9 mouse cellular contexts compared by ENCODE assay signal in the genomic region with DNA sequence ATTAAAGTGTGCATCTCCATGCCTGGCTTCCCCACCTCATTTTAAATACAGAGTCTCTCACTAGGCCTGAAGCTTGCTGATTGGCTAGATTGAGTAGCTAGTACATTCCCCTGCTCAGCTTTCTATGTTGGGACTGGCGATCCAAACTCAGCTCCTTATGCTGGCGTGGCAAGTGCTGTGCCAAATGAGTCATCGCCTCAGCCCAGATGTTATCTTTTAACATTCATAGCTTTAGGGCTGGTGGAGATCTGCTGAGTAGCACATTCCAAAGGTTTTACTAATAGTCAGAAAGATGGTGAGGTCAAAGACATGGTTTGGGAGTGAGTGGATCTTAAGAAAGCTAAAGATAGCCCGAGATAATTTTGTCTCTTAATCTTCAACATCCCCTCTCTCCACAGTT. TPM values are rescaled to one million over a fixed set of nuclear protein-coding genes. Genes with fewer than 3 reads are reported as not detected.
A peak's percentile ranks its signal among the peaks of the same experiment; 100 is the strongest.
DNase-seq lines count a peak whose midpoint lies in the region; ATAC-seq and TF ChIP-seq lines count a peak whose summit lies in the region.
"Had no signal": no experiment of that assay in that cellular context is flagged by ENCODE, and none has a peak within 500 bp of the region (broad histone marks: within the 10 kb centered on the region; RNA-seq: fewer than 3 reads in every experiment).

No protein-coding gene starts in this region.

- no peak for DNase-seq in CH12.LX (ENCODE audit: extremely low read depth)
- DNase-seq in adrenal gland, postnatal 25 days: peak; percentile 55
- DNase-seq in lung, embryonic 14.5 days: peak; percentile 73
- DNase-seq in cerebellum, postnatal 25 days: no peak
- DNase-seq in right cerebral cortex, postnatal 36 days (ENCODE audit: low spot score in 2 of 2): no peak
- DNase-seq in forebrain, postnatal 0 days: no peak
- no peak for DNase-seq in spleen, postnatal 4 days (ENCODE audit: low spot score in 2 of 2)

- no peak overlapping the region for H3K4me3 ChIP-seq in CH12.LX (replicated peaks in 1 of 3; ENCODE audit: low read depth in 2 of 3, low read length in 2 of 3, poor library complexity in 1 of 3)
- no peak overlapping the region for H3K4me3 ChIP-seq in heart, embryonic 13.5 days
- no peak overlapping the region for H3K4me3 ChIP-seq in lung, embryonic 14.5 days (ENCODE audit: low read depth, low read length)
- no peak overlapping the region for H3K4me3 ChIP-seq in forebrain, postnatal 0 days (ENCODE audit: low read depth, low read length)
- H3K4me3 ChIP-seq: limb, embryonic 12.5 days had no signal

- 14% methylated on average over 4 of the region's 4 CpGs for WGBS in heart, embryonic 13.5 days
- WGBS in lung, embryonic 14.5 days: 22% methylated on average over 4 of the region's 4 CpGs
- WGBS in forebrain, postnatal 0 days: 78% methylated on average over 4 of the region's 4 CpGs

- no peaks in the 10 kb centered on the region for H3K79me2 ChIP-seq in CH12.LX (replicated peaks; ENCODE audit: control insufficient read depth, extremely low read depth, insufficient read depth, poor library complexity, severe bottlenecking)

- no peak for TF ChIP-seq EP300 in CH12.LX (IDR thresholded peaks at IDR 0.05; ENCODE audit: low read length)

- TF ChIP-seq POLR2A in CH12.LX (IDR thresholded peaks at IDR 0.05; ENCODE audit: low read depth, low read length): no peak

- ATAC-seq in heart, embryonic 13.5 days (ENCODE audit: extremely low read depth, insufficient number of reproducible peaks, low FRiP score, low TSS enrichment): peak; percentile 67; the same call in 1 of the 2 replicates
- peak; percentile 87 for ATAC-seq in lung, embryonic 14.5 days (ENCODE audit: insufficient read depth)
- ATAC-seq in forebrain, postnatal 0 days: no peak

- no peak overlapping the region for H3K27ac ChIP-seq in CH12.LX (ENCODE audit: insufficient read depth, low read depth)
- peak overlapping the region; percentile 46 for H3K27ac ChIP-seq in heart, embryonic 13.5 days (replicated peaks)
- H3K27ac ChIP-seq in lung, embryonic 14.5 days (ENCODE audit: low read depth): peak overlapping the region; percentile 46; the same call in 1 of the 2 replicates
- no peak overlapping the region for H3K27ac ChIP-seq in forebrain, postnatal 0 days (ENCODE audit: low read depth, low read length)
- H3K27ac ChIP-seq: limb, embryonic 12.5 days had no signal

- no peaks in the 10 kb centered on the region for H3K9me3 ChIP-seq in CH12.LX (replicated peaks; ENCODE audit: low read length)
- H3K9me3 ChIP-seq in heart, embryonic 13.5 days: no peaks in the 10 kb centered on the region
- no peaks in the 10 kb centered on the region for H3K9me3 ChIP-seq in lung, embryonic 14.5 days (ENCODE audit: low read depth, low read length)
- no peaks in the 10 kb centered on the region for H3K9me3 ChIP-seq in forebrain, postnatal 0 days (ENCODE audit: low read length)
- H3K9me3 ChIP-seq: limb, embryonic 12.5 days had no signal

- TF ChIP-seq RAD21 in CH12.LX (IDR thresholded peaks at IDR 0.05; ENCODE audit: low read depth, low read length): no peak

- no peak overlapping the region; the same call in 1 of the 2 replicates for H3K4me2 ChIP-seq in CH12.LX (ENCODE audit: insufficient read depth, low read depth, poor library complexity, severe bottlenecking)
- H3K4me2 ChIP-seq in heart, embryonic 13.5 days: no peak overlapping the region
- H3K4me2 ChIP-seq in lung, embryonic 14.5 days: no peak overlapping the region
- no peak overlapping the region for H3K4me2 ChIP-seq in forebrain, postnatal 0 days (ENCODE audit: low read depth)
- H3K4me2 ChIP-seq: limb, embryonic 12.5 days had no signal

- H3K36me3 ChIP-seq in CH12.LX (replicated peaks in 1 of 2; ENCODE audit: control insufficient read depth in 1 of 2, insufficient read depth in 1 of 2, low read length in 1 of 2): no peaks in the 10 kb centered on the region
- peaks cover 32% of the 10 kb centered on the region for H3K36me3 ChIP-seq in heart, embryonic 13.5 days
- H3K36me3 ChIP-seq in lung, embryonic 14.5 days (ENCODE audit: insufficient read depth): 0 out of 2 replicates have a peak, but pooled peaks cover 4% of the 10 kb centered on the region
- H3K36me3 ChIP-seq in forebrain, postnatal 0 days (ENCODE audit: insufficient read depth): no peaks in the 10 kb centered on the region

- H3K4me1 ChIP-seq in CH12.LX (ENCODE audit: control insufficient read depth in 1 of 2, insufficient read depth in 2 of 2): peaks cover 5 to 15% of the 10 kb centered on the region in 2 experiments
- H3K4me1 ChIP-seq in heart, embryonic 13.5 days: peaks cover 27% of the 10 kb centered on the region
- H3K4me1 ChIP-seq in lung, embryonic 14.5 days (ENCODE audit: insufficient read depth): no peaks in the 10 kb centered on the region
- no peaks in the 10 kb centered on the region for H3K4me1 ChIP-seq in forebrain, postnatal 0 days (ENCODE audit: insufficient read depth)
- H3K4me1 ChIP-seq: limb, embryonic 12.5 days had no signal

- no peaks in the 10 kb centered on the region for H3K27me3 ChIP-seq in CH12.LX (replicated peaks)
- H3K27me3 ChIP-seq in heart, embryonic 13.5 days (replicated peaks): no peaks in the 10 kb centered on the region
- H3K27me3 ChIP-seq in lung, embryonic 14.5 days (ENCODE audit: insufficient read depth, low read length): no peaks in the 10 kb centered on the region
- H3K27me3 ChIP-seq in forebrain, postnatal 0 days (ENCODE audit: insufficient read depth, low read length): no peaks in the 10 kb centered on the region
- H3K27me3 ChIP-seq: limb, embryonic 12.5 days had no signal

- in situ Hi-C loops in CH12.LX (cut with MboI; ENCODE audit: low pct_ligation_motif_present, low pct_unique_long_range_greater_than_20kb, low sequenced_read_pairs): no loop called here

- no peak for TF ChIP-seq CTCF in CH12.LX (conservative IDR thresholded peaks at IDR 0.05 in 1 of 2, IDR thresholded peaks at IDR 0.05 in 1 of 2; ENCODE audit: low read depth in 2 of 2, low read length in 2 of 2)
- no peak for TF ChIP-seq CTCF in lung, embryonic 14.5 days (IDR thresholded peaks at IDR 0.05; ENCODE audit: low read depth)
- no peak for TF ChIP-seq CTCF in forebrain, postnatal 0 days (IDR thresholded peaks at IDR 0.05; ENCODE audit: low read depth)

- dilution Hi-C loops in CH12.LX (cut with MboI; ENCODE audit: extremely low pct_ligation_motif_present, extremely low pct_unique_long_range_greater_than_20kb, low sequenced_read_pairs): no loop called here

- no peak overlapping the region for H3K9ac ChIP-seq in CH12.LX (ENCODE audit: insufficient read depth, low read depth)
- no peak overlapping the region for H3K9ac ChIP-seq in heart, embryonic 13.5 days
- no peak overlapping the region for H3K9ac ChIP-seq in lung, embryonic 14.5 days
- H3K9ac ChIP-seq in forebrain, postnatal 0 days: no peak overlapping the region
- H3K9ac ChIP-seq: limb, embryonic 12.5 days had no signal

TF ChIP-seq in CH12.LX, 34 proteins besides CTCF, POLR2A, EP300 and RAD21:
- TF ChIP-seq E2F4 (IDR thresholded peaks at IDR 0.05; ENCODE audit: insufficient replicate concordance, low read depth, low read length) (no peak), MAFK (IDR thresholded peaks at IDR 0.05; ENCODE audit: insufficient replicate concordance, low read length) (0 out of 2 replicates have a peak, but pooled peaks have one; percentile 33), IRF4 (IDR thresholded peaks at IDR 0.05; ENCODE audit: low read depth, low read length) (0 out of 2 replicates have a peak, but pooled peaks have one; percentile 28)

RNA-seq across cellular contexts. Expression of gene Ccdc80, which starts 17.3 kb away (rescaled TPM):
- total RNA-seq in CH12.LX (2012; rRNA removed) (9.5 TPM in 2 replicates), CH12.LX (2014; rRNA removed) (2.6 and 3.9 TPM in 2 replicates)
- 6.1 and 6.6 TPM in 2 replicates for polyA plus RNA-seq in CH12.LX (2012; ENCODE audit: insufficient read length, low read depth)
- 18.3 and 19.0 TPM in 2 replicates for total RNA-seq in adrenal gland, postnatal 25 days (2021)
- polyA plus RNA-seq in heart, embryonic 13.5 days (2015; fragmentation: Nextera tagmentation; extraction: Ambion mirVana): 102 and 111 TPM in 2 replicates
- polyA plus RNA-seq in lung, embryonic 14.5 days (2014; fragmentation: Nextera tagmentation; extraction: Ambion mirVana): 71.1 and 72.0 TPM in 2 replicates
- total RNA-seq in forebrain, postnatal 0 days (2014; rRNA removed): 11.5 and 15.9 TPM in 2 replicates
- 19.5 and 22.4 TPM in 2 replicates for polyA plus RNA-seq in forebrain, postnatal 0 days (2015; fragmentation: Nextera tagmentation; extraction: Ambion mirVana)

RNA-seq across cellular contexts. Expression of gene Slc35a5, which starts 48.0 kb away (rescaled TPM):
- total RNA-seq in CH12.LX (2012; rRNA removed): 6.1 and 7.4 TPM in 2 replicates
- 5.7 and 6.1 TPM in 2 replicates for total RNA-seq in CH12.LX (2014; rRNA removed)
- 11.8 and 14.8 TPM in 2 replicates for polyA plus RNA-seq in CH12.LX (2012; ENCODE audit: insufficient read length, low read depth)
- total RNA-seq in adrenal gland, postnatal 25 days (2021): 24.7 and 48.4 TPM in 2 replicates
- polyA plus RNA-seq in heart, embryonic 13.5 days (2015; fragmentation: Nextera tagmentation; extraction: Ambion mirVana): 13.7 and 14.2 TPM in 2 replicates
- polyA plus RNA-seq in lung, embryonic 14.5 days (2014; fragmentation: Nextera tagmentation; extraction: Ambion mirVana): 17.4 and 19.6 TPM in 2 replicates
- total RNA-seq in forebrain, postnatal 0 days (2014; rRNA removed): 28.7 and 34.7 TPM in 2 replicates
- polyA plus RNA-seq in forebrain, postnatal 0 days (2015; fragmentation: Nextera tagmentation; extraction: Ambion mirVana): 25.2 and 29.4 TPM in 2 replicates

RNA-seq across cellular contexts. Expression of gene Atg3, which starts 48.1 kb away (rescaled TPM):
- 27.6 and 28.2 TPM in 2 replicates for total RNA-seq in CH12.LX (2012; rRNA removed)
- 43.0 and 46.3 TPM in 2 replicates for total RNA-seq in CH12.LX (2014; rRNA removed)
- polyA plus RNA-seq in CH12.LX (2012; ENCODE audit: insufficient read length, low read depth): 67.5 and 68.3 TPM in 2 replicates
- total RNA-seq in adrenal gland, postnatal 25 days (2021): 63.6 and 64.4 TPM in 2 replicates
- 28.3 and 32.9 TPM in 2 replicates for polyA plus RNA-seq in heart, embryonic 13.5 days (2015; fragmentation: Nextera tagmentation; extraction: Ambion mirVana)
- 37.7 and 38.4 TPM in 2 replicates for polyA plus RNA-seq in lung, embryonic 14.5 days (2014; fragmentation: Nextera tagmentation; extraction: Ambion mirVana)
- total RNA-seq in forebrain, postnatal 0 days (2014; rRNA removed): 24.9 and 27.3 TPM in 2 replicates
- polyA plus RNA-seq in forebrain, postnatal 0 days (2015; fragmentation: Nextera tagmentation; extraction: Ambion mirVana): 52.2 and 54.9 TPM in 2 replicates

Comparison
In these comparisons a context has a peak if more than half of its experiments do, and no peak if none do; other contexts are left out.
1. DNase-seq: peak in adrenal gland, postnatal 25 days (single experiment) and lung, embryonic 14.5 days (single experiment); none in CH12.LX (single experiment), cerebellum, postnatal 25 days (0 of 2), right cerebral cortex, postnatal 36 days (0 of 2), forebrain, postnatal 0 days (single experiment) and spleen, postnatal 4 days (0 of 2).
2. H3K27ac ChIP-seq: peak in heart, embryonic 13.5 days (single experiment) and lung, embryonic 14.5 days (single experiment); none in CH12.LX (single experiment) and forebrain, postnatal 0 days (single experiment).